Mouse (Mus musculus): ENCODE measurements at regions not wholly inside any gene's neighbourhood (a gene's known extent, or its start where the extent isn't known, plus 50 kb on each side); places are given as distances from the start of the nearest gene placed in this dataset.

GRCm38 (mm10) chr13:28563585-28563984, 306.3 kb downstream of the Gm11361 start:
- DNase-seq: no peak

GRCm38 (mm10) chr13:28560081-28560480, 302.8 kb downstream of the Gm11361 start:
- DNase-seq: no peak

- DNase-seq: no peak
These were observed 299.8 kb downstream of the Gm11361 start for GRCm38 (mm10) chr13:28557032-28557570.

GRCm38 (mm10) chr13:28556385-28556938, 299.1 kb downstream of the Gm11361 start:
- DNase-seq: no peak

GRCm38 (mm10) chr13:28554143-28554830, 297.0 kb downstream of the Gm11361 start:
- DNase-seq: no peak

- DNase-seq: no peak
These were observed 295.8 kb downstream of the Gm11361 start for GRCm38 (mm10) chr13:28552974-28553750.

GRCm38 (mm10) chr13:28551555-28551954, 294.2 kb downstream of the Gm11361 start:
- no peak for DNase-seq

- no peak for DNase-seq
These were observed 288.5 kb downstream of the Gm11361 start for GRCm38 (mm10) chr13:28545797-28546196.

- no peak for DNase-seq
These were observed 288.0 kb downstream of the Gm11361 start for GRCm38 (mm10) chr13:28545337-28545736.

- no peak for DNase-seq
These were observed 287.5 kb downstream of the Gm11361 start for GRCm38 (mm10) chr13:28544819-28545180.

- DNase-seq: no peak
These were observed 286.9 kb downstream of the Gm11361 start for GRCm38 (mm10) chr13:28544003-28544818.

GRCm38 (mm10) chr13:28541607-28542006, 284.3 kb downstream of the Gm11361 start:
- no peak for DNase-seq

- DNase-seq: no peak
These were observed 275.8 kb downstream of the Gm11361 start for GRCm38 (mm10) chr13:28533080-28533479.

GRCm38 (mm10) chr13:28532278-28532677, 274.9 kb downstream of the Gm11361 start:
- peak; percentile 85 for DNase-seq

GRCm38 (mm10) chr13:28531534-28531999, 274.2 kb downstream of the Gm11361 start:
- no peak for DNase-seq

- no peak for DNase-seq
These were observed 273.6 kb downstream of the Gm11361 start for GRCm38 (mm10) chr13:28530947-28531346.

- DNase-seq: no peak
These were observed 271.7 kb downstream of the Gm11361 start for GRCm38 (mm10) chr13:28528898-28529511.

- DNase-seq: no peak
These were observed 269.0 kb downstream of the Gm11361 start for GRCm38 (mm10) chr13:28526299-28526698.

GRCm38 (mm10) chr13:28524411-28524810, 267.1 kb downstream of the Gm11361 start:
- no peak for DNase-seq

GRCm38 (mm10) chr13:28520127-28520482, 262.8 kb downstream of the Gm11361 start:
- DNase-seq: no peak

GRCm38 (mm10) chr13:28519383-28520126, 262.2 kb downstream of the Gm11361 start:
- DNase-seq: peak; percentile 61
